Mouse (Mus musculus) naive thymus-derived CD4-positive, alpha-beta T cell, adult 2 months (primary cell): Measurements from ENCODE around the gene Flnc.

Experiments
- DNase-seq: peaks from one replicate; pipeline ENCODE4 v3.0.0-alpha.2; 2011; ENCODE audit warnings: low read depth

The Flnc gene

DNA sequence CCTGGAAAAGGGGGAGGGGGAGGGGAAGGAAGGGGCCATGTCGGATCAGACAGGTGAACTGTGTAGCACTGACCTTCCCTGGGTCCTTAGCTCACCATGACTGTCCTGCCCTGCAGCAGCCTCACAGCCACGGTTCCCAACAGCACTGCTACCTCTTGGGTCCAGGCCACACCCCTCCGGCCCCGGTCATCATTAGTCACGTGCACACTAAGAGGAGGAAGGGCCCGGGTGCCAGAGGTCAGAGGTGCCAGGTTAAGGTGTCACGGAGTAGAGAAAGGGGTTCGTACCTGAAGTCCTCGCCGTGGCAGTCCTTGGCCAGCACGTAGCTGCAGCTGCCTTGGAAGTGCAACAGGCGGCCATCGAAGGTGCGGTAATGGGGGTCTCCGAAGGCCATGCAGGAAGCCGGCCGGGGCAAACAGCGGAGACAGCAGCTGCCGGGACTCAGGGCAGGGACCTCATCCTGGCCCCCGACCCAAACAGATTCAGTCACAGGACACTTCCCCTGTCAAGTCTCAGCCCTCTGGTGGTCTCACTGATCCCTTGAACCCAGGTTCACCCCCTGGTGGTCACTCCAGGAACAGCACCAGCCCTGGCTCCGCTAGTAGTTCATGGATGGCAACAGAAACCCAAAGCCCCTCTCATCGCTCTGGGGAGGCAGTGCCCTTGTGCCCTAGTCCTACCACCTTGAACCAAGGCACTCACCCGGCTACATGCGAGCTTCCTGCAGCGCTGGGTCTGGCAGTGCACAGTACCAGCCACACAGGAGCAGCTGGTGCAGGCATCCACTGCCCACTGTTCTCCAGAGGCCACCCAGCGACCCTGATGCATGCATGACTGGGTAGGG lies 51.9 kb downstream of the Flnc start:
- peak; percentile 54 for DNase-seq

- DNase-seq: no peak
Observed at GRCm38 (mm10) chr6:29485951-29486350, 52.9 kb downstream of the Flnc start.

GRCm38 (mm10) chr6:29494101-29494500 lies 61.0 kb downstream of the Flnc start:
- no peak for DNase-seq

DNA sequence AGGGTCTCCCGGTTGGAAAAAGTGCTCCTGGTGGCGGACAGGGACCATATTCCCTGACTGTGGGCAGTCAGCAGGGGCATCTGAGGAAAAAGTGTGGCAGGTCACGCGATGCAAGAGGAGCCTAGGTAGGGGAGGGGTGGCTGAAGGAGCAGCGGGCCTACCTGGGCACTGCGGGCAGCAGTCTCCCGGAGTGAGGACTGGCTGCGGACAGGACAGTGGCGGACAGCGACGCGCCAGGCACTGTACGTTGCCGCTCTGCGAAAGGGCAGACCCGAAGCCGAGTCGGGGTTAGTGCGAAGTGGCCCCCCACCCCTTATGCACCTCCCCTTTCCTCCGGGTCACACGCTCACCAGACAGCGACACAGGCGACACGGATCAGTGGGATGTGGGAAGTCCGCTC lies 63.2 kb downstream of the Flnc start:
- no peak for DNase-seq

DNA sequence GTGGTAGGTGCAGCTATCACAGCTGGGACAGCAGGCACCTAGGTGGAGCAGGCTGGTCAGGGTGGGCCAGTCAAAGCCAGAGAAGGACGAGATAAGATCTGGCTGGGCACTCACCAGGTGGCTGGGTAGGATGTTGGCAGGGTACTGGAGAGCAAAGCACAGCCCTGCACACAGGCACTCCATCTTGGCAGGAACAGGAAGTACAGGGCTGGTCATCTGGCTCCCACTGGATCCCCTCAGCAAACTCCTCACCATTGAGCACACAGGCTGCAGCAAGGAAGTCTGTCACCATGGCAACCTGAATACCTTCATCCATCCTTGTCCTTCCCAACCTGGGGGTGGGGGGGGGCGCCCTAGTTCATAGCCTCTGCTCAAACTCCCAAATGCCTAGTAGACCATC lies 64.7 kb downstream of the Flnc start:
- DNase-seq: no peak

DNA sequence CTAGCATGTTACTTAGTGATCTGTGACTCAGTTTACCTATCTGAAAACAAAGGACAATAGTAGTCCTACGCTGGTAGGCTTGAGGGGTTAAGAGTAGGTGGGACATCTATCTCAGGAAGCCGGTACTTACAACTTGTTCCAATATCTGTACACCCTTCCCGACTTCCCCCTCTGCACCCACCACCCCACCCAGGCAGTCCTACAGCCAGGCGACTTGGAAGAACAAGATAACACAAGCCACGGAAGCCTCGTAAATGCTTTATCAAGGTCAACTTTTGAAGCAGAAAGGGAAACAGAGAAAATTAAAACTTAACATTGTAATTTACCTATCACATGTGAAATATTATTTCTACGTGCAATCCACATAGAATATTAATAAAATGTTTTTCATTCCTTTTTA lies 67.1 kb downstream of the Flnc start:
- no peak for DNase-seq

- no peak for DNase-seq
Observed at GRCm38 (mm10) chr6:29500810-29501209, 67.8 kb downstream of the Flnc start.

DNA sequence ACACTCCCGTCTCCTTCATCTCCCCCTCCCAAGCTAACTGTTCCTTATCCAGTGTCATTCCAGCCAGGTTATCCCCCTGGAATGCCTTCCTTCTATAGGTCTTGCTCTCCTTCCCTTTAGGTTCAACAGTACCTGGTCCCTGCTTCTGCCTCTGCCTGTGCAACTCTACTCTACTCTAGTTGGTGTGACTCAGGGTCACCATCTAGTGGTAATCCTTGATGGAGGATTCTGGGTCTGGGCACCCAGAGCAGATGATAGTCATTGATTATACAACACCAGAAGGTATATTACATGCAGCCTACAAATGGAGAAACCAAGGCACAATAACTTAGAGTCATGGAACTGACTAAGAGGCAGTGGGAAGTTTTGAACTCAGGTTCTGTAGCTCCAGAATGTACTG lies 68.5 kb downstream of the Flnc start:
- DNase-seq: no peak

DNA sequence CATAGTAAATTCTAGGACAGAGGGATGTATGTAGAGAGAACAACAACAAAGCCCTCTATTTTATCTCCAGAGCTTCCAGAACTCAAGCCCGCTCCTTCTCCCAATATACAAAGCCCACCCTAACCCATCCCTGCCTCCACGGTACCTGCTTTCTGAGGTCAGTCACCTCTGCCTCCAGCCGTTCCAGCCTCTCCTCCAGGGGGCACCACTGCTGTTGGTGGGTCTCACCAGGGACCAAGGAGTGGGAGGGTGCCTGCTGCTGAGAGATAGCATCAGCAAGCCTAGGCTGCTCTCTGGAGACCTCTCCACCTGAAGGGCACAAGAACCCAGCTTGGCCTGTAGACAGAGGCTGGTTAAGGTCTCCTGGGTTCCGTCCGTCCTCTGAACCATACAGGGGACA lies 72.4 kb downstream of the Flnc start:
- DNase-seq: no peak

DNA sequence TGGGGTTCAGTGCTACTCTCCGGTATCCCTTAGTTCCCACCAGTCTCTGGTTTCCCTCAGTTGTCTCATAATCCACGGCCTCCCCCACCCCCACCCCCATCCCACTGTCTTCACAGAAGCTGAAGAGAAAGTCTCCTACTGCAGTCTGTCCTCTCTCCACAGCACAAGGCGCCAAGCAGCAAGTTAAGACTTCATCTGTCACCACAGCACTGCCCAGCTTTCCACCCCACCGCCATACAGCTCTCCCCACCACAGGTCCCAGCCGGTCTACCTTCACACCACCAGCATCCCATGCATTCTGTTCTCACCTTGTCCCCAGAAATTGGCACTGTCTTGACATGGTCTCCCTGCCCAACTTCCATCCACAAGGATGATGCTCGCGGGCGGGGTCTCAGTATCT lies 73.8 kb downstream of the Flnc start:
- no peak for DNase-seq

DNA sequence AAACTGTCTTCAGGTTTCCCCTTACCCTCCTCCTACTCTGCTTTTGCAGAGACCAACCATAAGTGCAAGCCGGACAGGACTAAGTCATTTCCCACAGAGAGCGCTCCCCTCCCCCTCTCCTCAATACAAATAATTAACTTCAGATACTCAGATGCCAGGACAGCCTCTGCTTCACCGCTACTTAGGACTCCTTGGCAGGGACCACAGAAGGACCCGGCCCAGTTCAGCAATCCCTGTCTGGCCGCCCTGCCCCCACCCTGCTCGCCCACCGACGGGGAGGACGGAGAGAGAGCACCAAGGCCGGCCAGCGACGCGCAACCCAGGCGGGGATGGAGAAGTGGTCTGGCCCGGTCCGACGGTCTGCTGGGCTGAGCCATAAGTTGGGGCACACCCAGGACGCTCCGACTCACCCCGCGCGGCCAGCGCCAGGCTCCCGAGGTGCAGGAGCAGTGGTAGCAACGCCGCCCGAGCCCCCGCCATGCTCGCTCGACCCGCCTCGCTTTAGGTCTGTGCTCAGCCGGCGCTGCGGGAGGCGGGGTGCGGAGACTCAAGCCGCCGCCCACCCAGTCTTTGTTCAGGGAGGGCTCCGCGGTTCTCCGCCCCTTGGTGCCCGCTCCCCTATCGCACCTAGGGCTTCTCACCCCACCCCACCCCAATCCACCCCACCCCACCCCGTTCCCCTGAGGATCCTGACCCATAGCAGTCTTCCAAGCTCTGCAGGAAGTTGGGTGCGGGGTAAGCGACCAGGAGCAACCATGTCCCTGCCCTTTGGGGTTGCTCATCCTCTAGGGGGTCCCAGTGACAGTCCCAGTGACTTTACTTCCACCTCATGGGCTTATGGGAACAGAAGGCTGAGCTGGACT lies 74.6 kb downstream of the Flnc start, which contains the start of gene Kcp:
Kcp (minus strand) TSS at position 506 of the 863 bp plus-strand sequence.
- DNase-seq: no peak

DNA sequence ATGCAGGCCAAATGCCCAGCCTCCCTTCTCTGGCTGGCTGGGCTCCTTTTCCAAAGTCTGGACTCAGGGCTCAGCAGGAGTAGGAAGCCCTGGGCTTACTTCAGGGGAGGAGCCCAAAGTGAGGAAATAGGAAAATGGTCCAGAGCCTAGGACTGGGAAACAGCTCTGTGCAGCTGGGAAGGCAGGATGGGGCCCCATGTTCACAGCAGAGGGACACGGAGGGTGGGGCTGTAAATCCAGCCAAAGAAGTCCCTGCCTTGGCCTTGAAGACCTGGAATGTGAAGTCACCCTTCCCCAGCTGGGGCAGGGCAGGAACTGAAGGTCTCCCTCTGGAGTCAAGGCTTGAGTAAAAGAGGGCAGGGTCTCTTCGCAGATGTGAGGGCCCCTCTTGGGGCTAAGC lies 76.0 kb downstream of the Flnc start:
- no peak for DNase-seq
